ENCODE assay signal across 7 mouse cellular contexts in the genomic region with DNA sequence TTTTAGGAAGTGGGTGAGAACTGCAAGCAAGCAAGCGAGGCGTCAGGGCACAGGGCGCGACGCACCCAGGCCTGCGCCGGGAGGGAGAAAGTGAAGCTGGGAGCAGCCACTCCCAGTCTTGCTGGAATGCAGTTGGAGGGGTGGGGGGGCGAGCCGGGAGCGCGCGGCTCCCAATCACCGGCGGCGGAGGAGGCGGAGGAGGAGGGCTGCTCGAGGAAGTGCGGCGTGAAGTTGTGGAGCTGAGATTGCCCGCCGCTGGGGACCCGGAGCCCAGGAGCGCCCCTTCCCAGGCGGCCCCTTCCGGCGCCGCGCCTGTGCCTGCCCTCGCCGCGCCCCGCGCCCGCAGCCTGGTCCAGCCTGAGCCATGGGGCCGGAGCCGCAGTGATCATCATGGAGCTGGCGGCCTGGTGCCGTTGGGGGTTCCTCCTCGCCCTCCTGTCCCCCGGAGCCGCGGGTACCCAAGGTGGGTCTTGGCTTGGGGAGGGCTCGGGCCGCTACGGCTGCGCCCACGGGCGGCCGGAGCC. TPM values are rescaled to one million over a fixed set of nuclear protein-coding genes. Genes with fewer than 3 reads are reported as not detected.
DNase-seq lines count a peak whose midpoint lies in the region; ATAC-seq lines count a peak whose summit lies in the region.

TSS of gene Erbb2 (plus strand) at position 198 of the 524 bp plus-strand sequence.

- H3K9me3 ChIP-seq in hindbrain, embryonic 16.5 days (ENCODE audit: control insufficient read depth, low read length): no peaks in the 10 kb centered on the region
- H3K9me3 ChIP-seq in liver, embryonic 12.5 days (replicated peaks): no peaks in the 10 kb centered on the region
- H3K9me3 ChIP-seq in neural tube, embryonic 13.5 days: no peaks in the 10 kb centered on the region

- WGBS in hindbrain, embryonic 16.5 days: 0% methylated on average over 31 of the region's 49 CpGs
- WGBS in liver, embryonic 12.5 days (ENCODE audit: insufficient replicate concordance): under 1% methylated on average over 49 of the region's 49 CpGs
- 1% methylated on average over 47 of the region's 49 CpGs for WGBS in neural tube, embryonic 13.5 days

- peak within 1 kb of the TSS; percentile 57 for H3K4me3 ChIP-seq in hindbrain, embryonic 16.5 days (ENCODE audit: low read length)
- peak within 1 kb of the TSS; percentile 60 for H3K4me3 ChIP-seq in liver, embryonic 12.5 days
- peak within 1 kb of the TSS; percentile 64 for H3K4me3 ChIP-seq in neural tube, embryonic 13.5 days

- peaks cover 16% of the 10 kb centered on the region; the same call in 1 of the 2 replicates for H3K4me1 ChIP-seq in hindbrain, embryonic 16.5 days (ENCODE audit: control insufficient read depth, insufficient read depth, low read depth, low read length)
- peaks cover 22% of the 10 kb centered on the region for H3K4me1 ChIP-seq in liver, embryonic 12.5 days
- peaks cover 51% of the 10 kb centered on the region for H3K4me1 ChIP-seq in neural tube, embryonic 13.5 days (replicated peaks)

- DNase-seq in MN1 (ENCODE audit: low spot score): peak; percentile 16
- peak in 1 of 2 experiments; percentile 50 for DNase-seq in adrenal gland, postnatal 4 days (ENCODE audit: low spot score in 2 of 2)
- peak; percentile 66 for DNase-seq in gastrocnemius, postnatal 10 days
- no peak for DNase-seq in spleen, postnatal 10 days (ENCODE audit: low spot score in 2 of 2)

- no peaks in the 10 kb centered on the region for H3K36me3 ChIP-seq in hindbrain, embryonic 16.5 days (ENCODE audit: control insufficient read depth, insufficient read depth, low read length)
- H3K36me3 ChIP-seq in liver, embryonic 12.5 days: no peaks in the 10 kb centered on the region
- no peaks in the 10 kb centered on the region for H3K36me3 ChIP-seq in neural tube, embryonic 13.5 days

- ATAC-seq in hindbrain, embryonic 16.5 days: peak; percentile 53
- peak; percentile 55 for ATAC-seq in liver, embryonic 12.5 days
- peak; percentile 60 for ATAC-seq in neural tube, embryonic 13.5 days (ENCODE audit: low read depth)

- H3K27me3 ChIP-seq in hindbrain, embryonic 16.5 days (replicated peaks; ENCODE audit: control insufficient read depth, insufficient read depth, low read length): peaks cover 13% of the 10 kb centered on the region
- peaks cover 87% of the 10 kb centered on the region for H3K27me3 ChIP-seq in liver, embryonic 12.5 days (replicated peaks)
- peaks cover 47% of the 10 kb centered on the region for H3K27me3 ChIP-seq in neural tube, embryonic 13.5 days

- H3K4me2 ChIP-seq in hindbrain, embryonic 16.5 days (ENCODE audit: low read length): peak within 1 kb of the TSS; percentile 93
- peak within 1 kb of the TSS; percentile 60 for H3K4me2 ChIP-seq in liver, embryonic 12.5 days
- H3K4me2 ChIP-seq in neural tube, embryonic 13.5 days: peak within 1 kb of the TSS; percentile 96

- peak within 1 kb of the TSS; percentile 72 for H3K9ac ChIP-seq in hindbrain, embryonic 16.5 days (ENCODE audit: low read depth, low read length)
- peak within 1 kb of the TSS; percentile 58 for H3K9ac ChIP-seq in liver, embryonic 12.5 days
- peak within 1 kb of the TSS; percentile 82 for H3K9ac ChIP-seq in neural tube, embryonic 13.5 days

- H3K27ac ChIP-seq in hindbrain, embryonic 16.5 days (ENCODE audit: low read depth, low read length): peak within 1 kb of the TSS; percentile 79
- peak within 1 kb of the TSS; percentile 56; the same call in 1 of the 2 replicates for H3K27ac ChIP-seq in liver, embryonic 12.5 days
- H3K27ac ChIP-seq in neural tube, embryonic 13.5 days (replicated peaks): peak within 1 kb of the TSS; percentile 84

RNA-seq across cellular contexts. Expression of gene Erbb2, which starts in this region (rescaled TPM):
- total RNA-seq in adrenal gland, postnatal 4 days (2021): 10 to 100 TPM; 10.8 to 19.4 TPM
- 1 to 10 TPM; 7.2 to 8.7 TPM for total RNA-seq in gastrocnemius, postnatal 10 days (2021)
- 6.6 and 10.0 TPM in 2 replicates for polyA plus RNA-seq in hindbrain, embryonic 16.5 days (2015; fragmentation: Nextera tagmentation; extraction: Ambion mirVana)
- 5.5 and 5.6 TPM in 2 replicates for polyA plus RNA-seq in liver, embryonic 12.5 days (2016; fragmentation: Nextera tagmentation; extraction: Ambion mirVana)
- 10.4 and 10.9 TPM in 2 replicates for polyA plus RNA-seq in neural tube, embryonic 13.5 days (2015; fragmentation: Nextera tagmentation; extraction: Ambion mirVana)

Comparison
In these comparisons a context has a peak if more than half of its experiments do, and no peak if none do; other contexts are left out.
1. DNase-seq: peak in MN1 (single experiment) and gastrocnemius, postnatal 10 days (single experiment); none in spleen, postnatal 10 days (0 of 2).
2. Peak in every context shown above with its lines, with median percentiles within 50 percentile points of each other: ATAC-seq, H3K27ac ChIP-seq, H3K4me2 ChIP-seq, H3K4me3 ChIP-seq and H3K9ac ChIP-seq.